10 mouse cellular contexts compared by ENCODE assay signal in genomic region chr4:134476899-134477298, GRCm38 (mm10). TPM values are rescaled to one million over a fixed set of nuclear protein-coding genes. Genes with fewer than 3 reads are reported as not detected.
DNase-seq lines count a peak whose midpoint lies in the region; ATAC-seq and TF ChIP-seq lines count a peak whose summit lies in the region.
"Had no signal": no experiment of that assay in that cellular context is flagged by ENCODE, and none has a peak within 500 bp of the region (broad histone marks: within the 10 kb centered on the region; RNA-seq: fewer than 3 reads in every experiment).

No protein-coding gene starts in this region.

- H3K27me3 ChIP-seq in hindbrain, embryonic 14.5 days (ENCODE audit: control insufficient read depth, insufficient read depth, low read length) = no peaks in the 10 kb centered on the region
- H3K27me3 ChIP-seq in hindbrain, embryonic 11.5 days (ENCODE audit: control insufficient read depth, insufficient read depth, low read length) = no peaks in the 10 kb centered on the region
- H3K27me3 ChIP-seq in testis, adult 2 months (ENCODE audit: control insufficient read depth, insufficient read depth, low read length) = no peaks in the 10 kb centered on the region

- DNase-seq in hindbrain, embryonic 14.5 days (ENCODE audit: low spot score) = no peak
- DNase-seq in hindbrain, embryonic 11.5 days (ENCODE audit: low spot score) = no peak
- no peak for DNase-seq in testis, postnatal 10 days (ENCODE audit: low spot score)
- DNase-seq in lung, postnatal 25 days (ENCODE audit: low spot score) = peak; percentile 35
- no peak for DNase-seq in urinary bladder, adult 18-20 months (ENCODE audit: low spot score in 2 of 2)
- no peak for DNase-seq in embryo, embryonic 10.5 days (ENCODE audit: low spot score)
- DNase-seq: heart, adult 11 months; kidney, postnatal 10 days; liver, embryonic 13.5 days had no signal

- H3K9ac ChIP-seq in hindbrain, embryonic 14.5 days = no peak overlapping the region
- H3K9ac ChIP-seq in hindbrain, embryonic 11.5 days (ENCODE audit: low read depth, low read length) = no peak overlapping the region
- H3K9ac ChIP-seq: liver, embryonic 13.5 days had no signal

- no peak overlapping the region for H3K4me2 ChIP-seq in hindbrain, embryonic 14.5 days (replicated peaks)
- no peak overlapping the region for H3K4me2 ChIP-seq in hindbrain, embryonic 11.5 days (replicated peaks; ENCODE audit: low read depth, low read length)
- H3K4me2 ChIP-seq: liver, embryonic 13.5 days had no signal

- no peak for TF ChIP-seq CTCF in testis, adult 2 months (IDR thresholded peaks at IDR 0.05; ENCODE audit: control insufficient read depth, insufficient read depth, insufficient replicate concordance, low read depth, low read length)

- no peak for TF ChIP-seq POLR2A in testis, adult 2 months (IDR thresholded peaks at IDR 0.05; ENCODE audit: control insufficient read depth, low read depth, low read length)

- H3K4me1 ChIP-seq in hindbrain, embryonic 14.5 days (replicated peaks; ENCODE audit: control insufficient read depth, insufficient read depth, low read length) = peaks cover 29% of the 10 kb centered on the region
- no peaks in the 10 kb centered on the region for H3K4me1 ChIP-seq in hindbrain, embryonic 11.5 days (replicated peaks; ENCODE audit: control insufficient read depth, insufficient read depth, low read length)
- H3K4me1 ChIP-seq in testis, adult 2 months (ENCODE audit: control insufficient read depth, insufficient read depth, low read length) = peaks cover 5% of the 10 kb centered on the region; the same call in 1 of the 2 replicates

- no peaks in the 10 kb centered on the region for H3K9me3 ChIP-seq in hindbrain, embryonic 14.5 days (ENCODE audit: control insufficient read depth, low read length)
- no peaks in the 10 kb centered on the region for H3K9me3 ChIP-seq in hindbrain, embryonic 11.5 days (ENCODE audit: control insufficient read depth, low read length)
- H3K9me3 ChIP-seq: liver, embryonic 13.5 days had no signal

- no peak for ATAC-seq in hindbrain, embryonic 14.5 days (ENCODE audit: low FRiP score)
- no peak for ATAC-seq in hindbrain, embryonic 11.5 days (ENCODE audit: low FRiP score)

- H3K27ac ChIP-seq in hindbrain, embryonic 14.5 days = peak overlapping the region; percentile 34; the same call in 1 of the 2 replicates
- no peak overlapping the region for H3K27ac ChIP-seq in hindbrain, embryonic 11.5 days (ENCODE audit: low read depth, low read length)
- H3K27ac ChIP-seq in testis, adult 2 months (ENCODE audit: control insufficient read depth, insufficient read depth, low read depth, low read length) = peak overlapping the region; percentile 5; the same call in 1 of the 2 replicates
- H3K27ac ChIP-seq: liver, embryonic 13.5 days had no signal

- H3K36me3 ChIP-seq in hindbrain, embryonic 14.5 days (replicated peaks; ENCODE audit: control insufficient read depth, insufficient read depth) = peaks cover 57% of the 10 kb centered on the region
- H3K36me3 ChIP-seq in hindbrain, embryonic 11.5 days (ENCODE audit: control insufficient read depth, insufficient read depth, low read length) = peaks cover 14% of the 10 kb centered on the region; the same call in 1 of the 2 replicates
- H3K36me3 ChIP-seq in testis, adult 2 months (ENCODE audit: control insufficient read depth, insufficient read depth, low read length) = no peaks in the 10 kb centered on the region; the same call in none of the 2 replicates

- WGBS in hindbrain, embryonic 14.5 days = 85% methylated on average over 8 of the region's 8 CpGs
- 94% methylated on average over 8 of the region's 8 CpGs for WGBS in hindbrain, embryonic 11.5 days

- no peak overlapping the region for H3K4me3 ChIP-seq in hindbrain, embryonic 14.5 days (replicated peaks; ENCODE audit: low read length)
- no peak overlapping the region for H3K4me3 ChIP-seq in hindbrain, embryonic 11.5 days (ENCODE audit: low read depth, low read length)
- H3K4me3 ChIP-seq in testis, adult 2 months (ENCODE audit: control insufficient read depth, low read depth, low read length) = peak overlapping the region; percentile 73
- H3K4me3 ChIP-seq: liver, embryonic 13.5 days had no signal

RNA-seq across cellular contexts. Expression of gene Stmn1, which starts 8.8 kb away (rescaled TPM):
- 5,273 and 5,278 TPM in 2 replicates for polyA plus RNA-seq in hindbrain, embryonic 14.5 days (2014; fragmentation: Nextera tagmentation; extraction: Ambion mirVana)
- polyA plus RNA-seq in hindbrain, embryonic 11.5 days (2014; fragmentation: Nextera tagmentation; extraction: Ambion mirVana) = 4,486 and 4,492 TPM in 2 replicates
- 109 and 126 TPM in 2 replicates for polyA plus RNA-seq in testis, adult 2 months (2012; rRNA removed)

RNA-seq across cellular contexts. Expression of gene Paqr7, which starts 19.6 kb away (rescaled TPM):
- 11.5 and 12.4 TPM in 2 replicates for polyA plus RNA-seq in hindbrain, embryonic 14.5 days (2014; fragmentation: Nextera tagmentation; extraction: Ambion mirVana)
- polyA plus RNA-seq in hindbrain, embryonic 11.5 days (2014; fragmentation: Nextera tagmentation; extraction: Ambion mirVana) = 1.7 and 2.5 TPM in 2 replicates
- 65.0 and 67.1 TPM in 2 replicates for polyA plus RNA-seq in testis, adult 2 months (2012; rRNA removed)

RNA-seq across cellular contexts. Expression of gene Aunip, which starts 33.9 kb away (rescaled TPM):
- polyA plus RNA-seq in hindbrain, embryonic 14.5 days (2014; fragmentation: Nextera tagmentation; extraction: Ambion mirVana) = 0.40 and 0.91 TPM in 2 replicates
- polyA plus RNA-seq in hindbrain, embryonic 11.5 days (2014; fragmentation: Nextera tagmentation; extraction: Ambion mirVana) = 4.4 and 6.1 TPM in 2 replicates
- 3.7 and 3.8 TPM in 2 replicates for polyA plus RNA-seq in testis, adult 2 months (2012; rRNA removed)

RNA-seq across cellular contexts. Expression of gene Mtfr1l, which starts 58.3 kb away (rescaled TPM):
- 184 and 202 TPM in 2 replicates for polyA plus RNA-seq in hindbrain, embryonic 14.5 days (2014; fragmentation: Nextera tagmentation; extraction: Ambion mirVana)
- 136 and 138 TPM in 2 replicates for polyA plus RNA-seq in hindbrain, embryonic 11.5 days (2014; fragmentation: Nextera tagmentation; extraction: Ambion mirVana)
- 286 and 306 TPM in 2 replicates for polyA plus RNA-seq in testis, adult 2 months (2012; rRNA removed)

Comparison
In these comparisons a context has a peak if more than half of its experiments do, and no peak if none do; other contexts are left out.
1. RNA of gene Stmn1, which starts 8.8 kb away (polyA plus RNA-seq): 5,273 to 5,278 TPM in hindbrain, embryonic 14.5 days and 4,486 to 4,492 TPM in hindbrain, embryonic 11.5 days; 109 to 126 TPM in testis, adult 2 months; every median in the first group is over 10 times any median in the second.